Mouse (Mus musculus): ENCODE measurements around the gene Prpf4. TPM values are rescaled to one million over a fixed set of nuclear protein-coding genes. Genes with fewer than 3 reads are reported as not detected.

Gene Prpf4
- total RNA-seq, 2 experiments from 2014 or later = 11.5 to 11.6 TPM

Other genes with a start within 250 kb of the Prpf4 start
- gene Zfp37, start 177.8 kb upstream of the Prpf4 start, total RNA-seq (2021) = 10 to 100 TPM; 20.3 to 20.7 TPM
- 1 to 10 TPM; 7.1 to 9.8 TPM for gene Slc31a2, start 146.2 kb upstream of the Prpf4 start, total RNA-seq (2021)
- 10 to 100 TPM; 37.3 to 40.2 TPM for gene Fkbp15, start 48.2 kb upstream of the Prpf4 start, total RNA-seq (2021)
- 10 to 100 TPM; 27.9 to 29.8 TPM for gene Slc31a1, start 48.1 kb upstream of the Prpf4 start, total RNA-seq (2021)
- gene Cdc26, start 155 bp upstream of the Prpf4 start, total RNA-seq (2021) = 10 to 100 TPM; 46.2 to 47.1 TPM
- not detected for gene Rnf183, start 26.5 kb downstream of the Prpf4 start, total RNA-seq (2021)
- 1 to 10 TPM; 9.0 to 9.4 TPM for gene Wdr31, start 62.1 kb downstream of the Prpf4 start, total RNA-seq (2021)
- gene Bspry, start 71.3 kb downstream of the Prpf4 start, total RNA-seq (2021) = under 1 TPM; 0.42 to 0.70 TPM
- 1 to 10 TPM; 9.1 to 9.8 TPM for gene Hdhd3, start 94.7 kb downstream of the Prpf4 start, total RNA-seq (2021)
- gene Alad, start 111.1 kb downstream of the Prpf4 start, total RNA-seq (2021) = 10 to 100 TPM; 22.2 to 25.4 TPM
- 10 to 100 TPM; 19.5 to 24.4 TPM for gene Pole3, start 116.3 kb downstream of the Prpf4 start, total RNA-seq (2021)
- gene 4933430I17Rik, start 116.6 kb downstream of the Prpf4 start, total RNA-seq (2021) = under 1 TPM; 0.33 to 0.61 TPM
- 10 to 100 TPM; 22.2 to 27.2 TPM for gene Rgs3, start 151.1 kb downstream of the Prpf4 start, total RNA-seq (2021)